ENCODE assay signal across 19 mouse cellular contexts in genomic region chr14:75904972-75905371, GRCm38 (mm10). TPM values are rescaled to one million over a fixed set of nuclear protein-coding genes. Genes with fewer than 3 reads are reported as not detected.
DNase-seq lines count a peak whose midpoint lies in the region; ATAC-seq lines count a peak whose summit lies in the region.
"Had no signal": no experiment of that assay in that cellular context is flagged by ENCODE, and none has a peak within 500 bp of the region (broad histone marks: within the 10 kb centered on the region; RNA-seq: fewer than 3 reads in every experiment).

No protein-coding gene starts in this region.

- no peak for DNase-seq in spleen, adult 18-20 months
- DNase-seq in kidney, postnatal 14 days, result no peak
- DNase-seq: adrenal gland, adult 2 months; adrenal gland, postnatal 10 days; adrenal gland, postnatal 25 days; cerebellum, adult 11 months; cerebellum, adult 18-20 months; cerebellum, adult 8-10 months; cerebellum, adult 9-11 months; cerebellum, postnatal 14 days; cerebellum, postnatal 36 days; embryo, embryonic 11 days had no signal

- peak; percentile 74 for ATAC-seq in granulocyte monocyte progenitor cell, adult 5-6 weeks (replicated peaks; ENCODE audit: poor library complexity, severe bottlenecking)
- peak; percentile 53 for ATAC-seq in megakaryocyte, adult 5-6 weeks (ENCODE audit: poor library complexity, severe bottlenecking)
- peak; percentile 37 for ATAC-seq in megakaryocyte progenitor cell, adult 5-6 weeks (replicated peaks; ENCODE audit: poor library complexity)
- ATAC-seq: forebrain, embryonic 14.5 days; forebrain, embryonic 16.5 days had no signal

RNA-seq across cellular contexts. Expression of gene Kctd4, which starts 49.8 kb away (rescaled TPM):
- not detected in 2 replicates for total RNA-seq in granulocyte monocyte progenitor cell, adult 5-6 weeks (2014; fragmentation: Nextera tagmentation)
- total RNA-seq in granulocyte monocyte progenitor cell, adult 5-6 weeks (2017), result 0.04 TPM in 1 of 2 replicates, not detected in the other
- total RNA-seq in megakaryocyte, adult 5-6 weeks (2015), result not detected in 2 replicates
- total RNA-seq in megakaryocyte, adult 5-6 weeks (2017), result not detected in 2 replicates
- not detected in 2 replicates for total RNA-seq in megakaryocyte progenitor cell, adult 5-6 weeks (2015)
- total RNA-seq in megakaryocyte progenitor cell, adult 5-6 weeks (2017), result 0.24 TPM in 1 of 2 replicates, not detected in the other
- total RNA-seq: adrenal gland, adult 2 months; adrenal gland, postnatal 10 days; adrenal gland, postnatal 25 days; adrenal gland, postnatal 4 days; common myeloid progenitor, adult 5-6 weeks had no signal
